Mouse (Mus musculus): ENCODE data around the gene Wrnip1. TPM values are rescaled to one million over a fixed set of nuclear protein-coding genes. Genes with fewer than 3 reads are reported as not detected.
"Not testable (repeated sequence)": the region's sequence is repeated elsewhere in the genome, so short reads cannot be mapped to it uniquely, and the experiment has no call there.

Wrnip1 gene
- polyA plus RNA-seq, 1 experiment from 2014 or later, result 22.4 TPM

- WGBS, result 52% methylated on average over 2 of the region's 2 CpGs
- TF ChIP-seq CTCF (IDR thresholded peaks at IDR 0.05; ENCODE audit: low read depth), result peak; percentile 53
- Histone ChIP-seq H3K9me3 (ENCODE audit: low read depth, low read length) (no peaks in the 10 kb centered on the region), H3K4me1 (ENCODE audit: insufficient read depth) (no peaks in the 10 kb centered on the region), H3K36me3 (ENCODE audit: insufficient read depth) (no peaks in the 10 kb centered on the region), H3K9ac (no peak overlapping the region), H3K27ac (ENCODE audit: low read depth) (no peak overlapping the region), H3K4me3 (ENCODE audit: low read depth, low read length) (no peak overlapping the region), H3K4me2 (no peak overlapping the region), H3K27me3 (ENCODE audit: insufficient read depth, low read length) (no peaks in the 10 kb centered on the region)
- ATAC-seq (ENCODE audit: insufficient read depth) (no peak), DNase-seq (peak; percentile 18)
These were observed 63.8 kb downstream of the Wrnip1 start for GRCm38 (mm10) chr13:32865591-32865990.

GRCm38 (mm10) chr13:32866484-32866883, 64.6 kb downstream of the Wrnip1 start:
- Histone ChIP-seq H3K4me2 (no peak overlapping the region), H3K27me3 (ENCODE audit: insufficient read depth, low read length) (no peaks in the 10 kb centered on the region), H3K36me3 (ENCODE audit: insufficient read depth) (no peaks in the 10 kb centered on the region), H3K4me3 (ENCODE audit: low read depth, low read length) (no peak overlapping the region), H3K4me1 (ENCODE audit: insufficient read depth) (no peaks in the 10 kb centered on the region), H3K27ac (ENCODE audit: low read depth) (no peak overlapping the region), H3K9ac (no peak overlapping the region), H3K9me3 (ENCODE audit: low read depth, low read length) (no peaks in the 10 kb centered on the region)
- 3% methylated on average over 9 of the region's 9 CpGs for WGBS
- peak; percentile 88 for DNase-seq
- ATAC-seq (ENCODE audit: insufficient read depth), result peak; percentile 75; the same call in 1 of the 2 replicates
- TF ChIP-seq CTCF (IDR thresholded peaks at IDR 0.05; ENCODE audit: low read depth), result peak; percentile 90

- no peak overlapping the region for H3K4me3 ChIP-seq (ENCODE audit: low read depth, low read length)
- no peak overlapping the region for H3K4me2 ChIP-seq
- H3K27me3 ChIP-seq (ENCODE audit: insufficient read depth, low read length), result no peaks in the 10 kb centered on the region
- TF ChIP-seq CTCF (IDR thresholded peaks at IDR 0.05; ENCODE audit: low read depth), result no peak
- H3K9me3 ChIP-seq (ENCODE audit: low read depth, low read length), result no peaks in the 10 kb centered on the region
- no peaks in the 10 kb centered on the region for H3K4me1 ChIP-seq (ENCODE audit: insufficient read depth)
- no peaks in the 10 kb centered on the region for H3K36me3 ChIP-seq (ENCODE audit: insufficient read depth)
- WGBS, result 61% methylated on average over 2 of the region's 2 CpGs
- H3K9ac ChIP-seq, result no peak overlapping the region
- no peak for ATAC-seq (ENCODE audit: insufficient read depth)
- no peak overlapping the region for H3K27ac ChIP-seq (ENCODE audit: low read depth)
- DNase-seq, result no peak
These were observed 65.2 kb downstream of the Wrnip1 start for GRCm38 (mm10) chr13:32867030-32867429.

GRCm38 (mm10) chr13:32868233-32868632, 66.4 kb downstream of the Wrnip1 start:
- not testable (repeated sequence) for H3K9me3 ChIP-seq (ENCODE audit: low read depth, low read length); H3K27me3 ChIP-seq (ENCODE audit: insufficient read depth, low read length); H3K9ac ChIP-seq; H3K4me2 ChIP-seq; H3K27ac ChIP-seq (ENCODE audit: low read depth); DNase-seq; ATAC-seq (ENCODE audit: insufficient read depth); H3K4me1 ChIP-seq (ENCODE audit: insufficient read depth); H3K36me3 ChIP-seq (ENCODE audit: insufficient read depth); H3K4me3 ChIP-seq (ENCODE audit: low read depth, low read length)
- 78% methylated on average over 4 of the region's 4 CpGs for WGBS

GRCm38 (mm10) chr13:32868843-32869242, 67.0 kb downstream of the Wrnip1 start:
- no peaks in the 10 kb centered on the region for H3K4me1 ChIP-seq (ENCODE audit: insufficient read depth)
- ATAC-seq (ENCODE audit: insufficient read depth), result no peak
- H3K9ac ChIP-seq, result no peak overlapping the region
- H3K27ac ChIP-seq (ENCODE audit: low read depth), result no peak overlapping the region
- H3K4me2 ChIP-seq, result no peak overlapping the region
- WGBS, result 71% methylated on average over 5 of the region's 5 CpGs
- no peaks in the 10 kb centered on the region for H3K9me3 ChIP-seq (ENCODE audit: low read depth, low read length)
- TF ChIP-seq CTCF (IDR thresholded peaks at IDR 0.05; ENCODE audit: low read depth), result no peak
- no peak for DNase-seq
- no peaks in the 10 kb centered on the region for H3K36me3 ChIP-seq (ENCODE audit: insufficient read depth)
- no peak overlapping the region for H3K4me3 ChIP-seq (ENCODE audit: low read depth, low read length)
- no peaks in the 10 kb centered on the region for H3K27me3 ChIP-seq (ENCODE audit: insufficient read depth, low read length)

Other genes with a start within 250 kb of the Wrnip1 start
- gene Mylk4, start 18.1 kb upstream of the Wrnip1 start, polyA plus RNA-seq (2014; fragmentation: Nextera tagmentation; extraction: Ambion mirVana), result 0.09 TPM in 1 of 2 replicates, not detected in the other
- gene D930007J09Rik, start 811 bp downstream of the Wrnip1 start, polyA plus RNA-seq (2014; fragmentation: Nextera tagmentation; extraction: Ambion mirVana), result not detected in 2 replicates
- 5.1 and 6.4 TPM in 2 replicates for gene Serpinb1a, start 49.1 kb downstream of the Wrnip1 start, polyA plus RNA-seq (2014; fragmentation: Nextera tagmentation; extraction: Ambion mirVana)
- not detected in 2 replicates for gene Serpinb1c, start 96.2 kb downstream of the Wrnip1 start, polyA plus RNA-seq (2014; fragmentation: Nextera tagmentation; extraction: Ambion mirVana)
- 23.7 and 24.0 TPM in 2 replicates for gene Serpinb6b, start 163.2 kb downstream of the Wrnip1 start, polyA plus RNA-seq (2014; fragmentation: Nextera tagmentation; extraction: Ambion mirVana)
- 30.1 and 31.8 TPM in 2 replicates for gene Serpinb9, start 201.2 kb downstream of the Wrnip1 start, polyA plus RNA-seq (2014; fragmentation: Nextera tagmentation; extraction: Ambion mirVana)
- 0.27 and 0.36 TPM in 2 replicates for gene Serpinb9b, start 225.4 kb downstream of the Wrnip1 start, polyA plus RNA-seq (2014; fragmentation: Nextera tagmentation; extraction: Ambion mirVana)